Mouse (Mus musculus) forebrain, embryonic 16.5 days (tissue): ENCODE measurements around the gene Adamts14. TPM values are rescaled to one million over a fixed set of nuclear protein-coding genes. Genes with fewer than 3 reads are reported as not detected.
A peak's percentile ranks its signal among the peaks of the same experiment; 100 is the strongest.

ENCODE experiments used
- ATAC-seq: fragments of 200-750 bp; cut with Nextera tagmentation; 2 replicates; pipeline ENCODE4 v1.8.0; 2017; ENCODE audit warnings: mild to moderate bottlenecking, moderate library complexity
- H3K27ac ChIP-seq: fragments of 300-500 bp; sonication (generic); 2 replicates; pipeline ENCODE4 v1.5.1; 2014; ENCODE audit warnings: low read length, control low read depth
- H3K27me3 ChIP-seq: fragments of 300-500 bp; sonication (generic); replicated peaks from 2 replicates; pipeline ENCODE4 v1.6.1; 2014; ENCODE audit warnings: low read length; ENCODE audit not compliant: control insufficient read depth, insufficient read depth
- H3K36me3 ChIP-seq: fragments of 300-500 bp; sonication (generic); 2 replicates; pipeline ENCODE4 v1.6.1; 2014; ENCODE audit not compliant: control insufficient read depth, insufficient read depth
- H3K4me1 ChIP-seq: fragments of 300-500 bp; sonication (generic); replicated peaks from 2 replicates; pipeline ENCODE4 v1.6.1; 2014; ENCODE audit warnings: low read length; ENCODE audit not compliant: control insufficient read depth, insufficient read depth
- H3K4me2 ChIP-seq: fragments of 300-500 bp; sonication (generic); 2 replicates; pipeline ENCODE4 v1.6.1; 2014; ENCODE audit warnings: mild to moderate bottlenecking, low read length, control low read depth
- H3K4me3 ChIP-seq: fragments of 300-500 bp; sonication (generic); replicated peaks from 2 replicates; pipeline ENCODE4 v1.5.1; 2014; ENCODE audit warnings: mild to moderate bottlenecking, low read length, control low read depth
- H3K9ac ChIP-seq: fragments of 300-500 bp; sonication (generic); replicated peaks from 2 replicates; pipeline ENCODE4 v1.6.1; 2014; ENCODE audit warnings: low read depth, low read length, control low read depth
- H3K9me3 ChIP-seq: fragments of 300-500 bp; sonication (generic); 2 replicates; pipeline ENCODE4 v1.6.1; 2016; ENCODE audit warnings: low read length; ENCODE audit not compliant: control insufficient read depth
- WGBS: fragments of 180-500 bp; shearing (Covaris S2); extraction: QIAGEN DNeasy Blood & Tissue Kit; methylation state at CpG from one replicate; pipeline ENCODE4 v1.1.7; 2014; 5-methylcytosine and 5-hydroxymethylcytosine counted together
- polyA plus RNA-seq: library from polyadenylated mRNA; unstranded; fragments of >200 nt; fragmentation: Nextera tagmentation; extraction: Ambion mirVana; gene quantifications from 2 replicates; pipeline ENCODE4 v1.2.1, GENCODE M21; 2015

Gene Adamts14
- polyA plus RNA-seq, 1 experiment from 2014 or later: 0.10 TPM

DNA sequence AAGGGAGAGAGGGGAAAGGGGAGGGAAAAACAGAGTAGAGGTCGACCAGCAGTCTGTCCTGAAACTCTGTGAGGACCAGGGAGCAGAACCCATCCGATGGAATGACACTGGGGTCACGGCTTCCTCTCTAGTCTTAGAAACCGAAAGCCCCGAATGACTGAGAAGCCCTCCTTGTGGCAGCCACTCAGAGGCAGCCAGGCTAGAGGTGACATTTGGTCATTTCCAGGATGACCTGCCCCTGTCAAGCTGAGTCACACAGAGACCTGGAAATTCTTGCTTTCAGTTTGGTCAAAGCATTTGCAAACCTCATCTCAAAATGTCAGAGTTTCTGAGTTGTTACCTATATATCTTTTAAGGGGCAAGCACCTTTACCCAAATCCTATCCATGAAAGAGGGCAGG, 7.9 kb upstream of the Adamts14 start:
- Histone ChIP-seq H3K36me3 (no peaks in the 10 kb centered on the region), H3K4me3 (no peak overlapping the region), H3K27ac (no peak overlapping the region), H3K4me1 (no peaks in the 10 kb centered on the region), H3K9ac (no peak overlapping the region), H3K9me3 (no peaks in the 10 kb centered on the region), H3K27me3 (no peaks in the 10 kb centered on the region), H3K4me2 (no peak overlapping the region)
- no peak for ATAC-seq
- 82% methylated on average over 5 of the region's 5 CpGs for WGBS

DNA sequence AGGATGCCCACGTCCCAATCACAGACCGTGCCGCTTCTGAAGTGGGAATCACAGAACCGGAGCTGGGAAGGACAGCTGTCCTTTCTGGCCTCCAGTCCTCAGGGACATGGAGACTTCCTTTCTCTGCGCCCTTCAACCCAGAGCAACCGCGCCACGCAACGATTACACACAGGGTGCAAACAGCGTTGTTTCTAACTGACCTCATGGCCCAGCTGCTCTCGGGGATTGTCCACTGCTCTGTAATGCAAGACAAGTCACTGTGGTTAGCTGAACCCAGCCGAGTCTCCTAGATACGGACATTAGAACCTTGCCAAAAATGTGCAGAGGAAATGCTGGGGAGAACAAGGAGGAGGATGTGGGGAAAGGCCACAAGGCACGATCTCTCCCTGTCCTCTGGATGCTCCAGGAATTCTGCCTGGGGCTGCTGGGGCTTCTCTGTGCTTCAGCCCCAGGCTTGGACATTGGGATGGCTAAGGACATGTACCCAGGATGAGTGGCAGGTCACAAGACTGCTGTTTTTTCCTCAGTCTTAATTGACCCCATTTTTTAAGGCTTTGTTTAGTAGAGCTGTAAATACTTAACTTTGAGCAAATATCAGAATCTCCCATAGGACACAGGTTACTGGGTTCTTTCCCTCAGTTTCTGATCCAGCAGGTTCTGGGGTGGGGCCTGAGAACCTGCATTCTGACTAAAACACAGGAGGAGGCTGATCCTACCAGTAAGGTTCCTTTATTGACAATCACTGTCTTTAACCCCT, 4.9 kb upstream of the Adamts14 start:
- Histone ChIP-seq H3K36me3 (no peaks in the 10 kb centered on the region), H3K27ac (no peak overlapping the region)

DNA sequence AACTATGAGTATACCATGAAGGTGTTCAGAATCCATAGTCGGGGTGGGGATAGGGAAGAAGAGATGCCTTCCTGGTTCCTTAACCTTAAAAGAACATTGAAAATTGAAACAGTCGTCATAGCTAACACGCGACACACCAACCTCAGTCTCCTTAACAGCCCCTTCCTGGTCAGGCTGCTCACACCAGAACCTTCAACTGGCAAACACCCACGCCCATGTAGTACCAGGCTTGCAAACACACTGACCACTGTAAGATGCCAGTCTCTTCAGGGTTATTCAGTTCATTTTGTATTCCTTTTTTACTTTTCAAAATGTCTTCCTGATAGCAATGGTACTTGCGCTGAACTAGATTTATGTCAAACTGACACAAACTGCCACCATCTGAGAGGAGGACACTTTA, 3.8 kb upstream of the Adamts14 start:
- peaks cover 11% of the 10 kb centered on the region; the same call in 1 of the 2 replicates for H3K27me3 ChIP-seq
- no peak overlapping the region for H3K4me2 ChIP-seq
- no peak overlapping the region for H3K9ac ChIP-seq
- WGBS: 91% methylated on average over 6 of the region's 6 CpGs
- H3K27ac ChIP-seq: no peak overlapping the region
- no peaks in the 10 kb centered on the region for H3K36me3 ChIP-seq
- no peak for ATAC-seq
- H3K9me3 ChIP-seq: no peaks in the 10 kb centered on the region
- H3K4me1 ChIP-seq: peaks cover 8% of the 10 kb centered on the region; the same call in 1 of the 2 replicates
- no peak overlapping the region for H3K4me3 ChIP-seq

More for the DNA sequence above, 4.9 kb upstream of the Adamts14 start:
- no peak for ATAC-seq
- Histone ChIP-seq H3K9ac (no peak overlapping the region), H3K4me1 (peaks cover 4% of the 10 kb centered on the region; the same call in 1 of the 2 replicates), H3K27me3 (0 out of 2 replicates have a peak, but pooled peaks cover 5% of the 10 kb centered on the region), H3K4me2 (no peak overlapping the region), H3K9me3 (no peaks in the 10 kb centered on the region), H3K4me3 (no peak overlapping the region)
- 77% methylated on average over 14 of the region's 14 CpGs for WGBS

DNA sequence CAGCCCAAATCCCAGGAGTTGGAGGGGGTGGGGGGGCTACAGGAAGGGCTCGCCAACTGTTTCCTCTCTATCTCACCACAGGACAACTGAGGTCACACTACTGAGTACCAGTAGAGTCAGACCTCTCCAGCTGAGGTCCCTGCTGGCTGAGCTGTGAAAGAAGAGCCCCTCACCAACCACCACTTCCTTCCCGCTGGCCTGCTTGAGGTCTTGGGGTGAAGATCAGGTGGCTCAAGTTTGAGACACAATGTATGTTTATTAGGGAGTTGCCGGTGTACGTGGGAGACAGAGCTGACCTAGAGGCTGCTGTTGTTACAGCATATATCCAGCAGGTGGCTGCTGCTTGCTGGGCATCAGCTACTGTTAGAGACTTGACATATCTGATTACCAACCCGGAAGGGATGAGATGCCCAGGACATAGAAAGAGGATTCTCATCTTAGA, 2.5 kb upstream of the Adamts14 start:
- Histone ChIP-seq H3K4me2 (no peak overlapping the region), H3K4me3 (no peak overlapping the region), H3K36me3 (no peaks in the 10 kb centered on the region), H3K27ac (no peak overlapping the region), H3K9me3 (no peaks in the 10 kb centered on the region), H3K4me1 (peaks cover 8% of the 10 kb centered on the region; the same call in 1 of the 2 replicates), H3K9ac (no peak overlapping the region), H3K27me3 (peaks cover 14% of the 10 kb centered on the region; the same call in 1 of the 2 replicates)
- ATAC-seq: peak; percentile 48
- WGBS: 4% methylated on average over 5 of the region's 5 CpGs

DNA sequence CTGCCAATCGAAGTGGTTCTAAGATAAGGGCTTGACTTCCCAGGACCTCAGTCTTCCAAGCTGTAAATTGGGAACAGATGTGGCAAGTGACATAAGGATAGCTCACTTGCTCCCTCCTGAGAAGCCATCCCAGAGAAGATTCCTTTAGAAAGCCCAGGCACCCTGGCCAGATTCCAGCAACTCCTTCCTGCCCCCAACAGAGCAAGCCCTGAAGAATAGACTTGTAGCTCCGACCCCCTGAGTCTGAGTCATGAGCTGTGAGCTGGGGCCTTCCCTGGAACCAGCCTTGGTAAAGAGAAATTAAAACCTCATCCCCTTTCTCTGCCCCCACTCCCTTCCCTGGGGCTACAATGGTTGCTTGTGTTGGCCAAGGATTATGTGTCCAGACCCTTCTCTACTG, 1.3 kb upstream of the Adamts14 start:
- 64% methylated on average over 2 of the region's 2 CpGs for WGBS
- H3K9me3 ChIP-seq: no peaks in the 10 kb centered on the region
- H3K4me3 ChIP-seq: no peak overlapping the region
- no peak for ATAC-seq
- no peak overlapping the region for H3K9ac ChIP-seq
- no peak overlapping the region for H3K27ac ChIP-seq
- peaks cover 14% of the 10 kb centered on the region; the same call in 1 of the 2 replicates for H3K27me3 ChIP-seq
- H3K4me1 ChIP-seq: peaks cover 8% of the 10 kb centered on the region; the same call in 1 of the 2 replicates
- no peaks in the 10 kb centered on the region for H3K36me3 ChIP-seq
- no peak overlapping the region for H3K4me2 ChIP-seq

DNA sequence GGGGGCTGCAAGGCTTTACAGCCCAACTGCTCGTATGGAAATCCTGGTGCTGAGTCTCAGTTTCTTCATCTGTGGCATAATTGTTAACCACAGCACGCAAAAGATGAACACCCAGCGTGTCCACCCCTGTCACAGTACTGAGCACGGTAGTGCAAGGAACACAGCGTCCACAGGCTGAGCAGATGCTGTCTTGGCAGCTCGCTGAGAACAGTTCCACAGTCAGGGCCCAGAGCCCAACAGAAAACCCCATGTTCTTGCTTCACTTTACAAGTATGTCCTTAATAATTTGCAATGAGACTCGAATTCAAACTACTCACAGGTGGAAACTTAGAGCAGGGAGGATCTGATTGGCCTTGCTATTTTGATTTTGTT, 592 bp upstream of the Adamts14 start:
- H3K9ac ChIP-seq: no peak overlapping the region; the same call in 1 of the 2 replicates
- 35% methylated on average over 7 of the region's 7 CpGs for WGBS
- no peaks in the 10 kb centered on the region for H3K36me3 ChIP-seq
- ATAC-seq: no peak
- peak overlapping the region; percentile 55 for H3K4me3 ChIP-seq
- H3K9me3 ChIP-seq: no peaks in the 10 kb centered on the region
- H3K4me1 ChIP-seq: peaks cover 8% of the 10 kb centered on the region; the same call in 1 of the 2 replicates
- peak overlapping the region; percentile 76 for H3K4me2 ChIP-seq
- H3K27ac ChIP-seq: no peak overlapping the region
- H3K27me3 ChIP-seq: peaks cover 14% of the 10 kb centered on the region; the same call in 1 of the 2 replicates

DNA sequence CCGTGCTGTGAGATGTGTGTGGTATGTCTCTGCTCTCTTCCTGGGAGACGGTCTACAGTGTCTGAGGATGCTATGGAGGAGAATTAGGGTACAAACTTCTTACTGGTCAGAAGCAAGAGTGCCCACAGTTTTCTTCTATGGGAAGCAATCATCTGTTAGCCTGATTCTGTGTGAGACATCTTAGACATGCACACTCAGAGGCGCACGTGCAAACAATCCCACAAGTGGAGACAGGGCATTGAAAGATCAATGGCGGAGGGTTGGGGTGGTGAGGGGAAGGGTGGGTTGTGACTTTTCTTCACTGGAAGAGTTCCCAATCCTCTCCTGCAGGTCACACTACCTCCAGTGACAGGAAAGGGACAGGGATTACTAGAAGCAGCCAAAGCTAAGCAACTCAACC, 607 bp downstream of the Adamts14 start:
- 46% methylated on average over 5 of the region's 5 CpGs for WGBS
- Histone ChIP-seq H3K36me3 (no peaks in the 10 kb centered on the region), H3K4me3 (peak overlapping the region; percentile 55), H3K27ac (no peak overlapping the region), H3K9me3 (no peaks in the 10 kb centered on the region), H3K9ac (peak overlapping the region; percentile 60), H3K27me3 (peaks cover 14% of the 10 kb centered on the region; the same call in 1 of the 2 replicates), H3K4me2 (peak overlapping the region; percentile 76), H3K4me1 (peaks cover 8% of the 10 kb centered on the region; the same call in 1 of the 2 replicates)
- 0 out of 2 replicates have a peak, but pooled peaks have one; percentile 11 for ATAC-seq

DNA sequence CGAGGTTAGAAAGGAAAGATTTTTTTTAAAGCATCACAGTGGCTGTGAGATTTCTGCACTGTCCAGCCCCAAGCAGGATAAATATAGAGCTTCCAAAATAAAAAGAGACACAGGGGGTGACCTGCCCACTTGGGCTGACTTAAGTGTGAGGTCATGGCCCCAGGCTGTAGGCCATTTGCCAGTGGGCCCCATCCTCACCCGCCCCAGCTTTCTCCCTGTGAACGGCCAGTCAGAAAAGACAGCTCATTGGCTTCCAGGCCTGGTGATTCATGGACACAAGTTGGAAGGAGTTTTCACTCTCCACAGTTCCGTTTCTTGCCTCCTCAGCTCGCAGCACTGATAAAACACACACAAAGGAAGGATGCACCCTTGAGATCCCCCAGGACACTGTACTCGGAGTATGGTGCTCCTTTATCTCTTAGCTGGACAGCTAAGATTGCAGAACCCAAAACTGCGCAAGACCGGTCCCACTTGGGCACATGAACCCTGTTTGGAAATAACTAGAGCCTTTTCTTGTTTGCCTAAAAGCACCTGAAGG, 1.1 kb downstream of the Adamts14 start:
- Histone ChIP-seq H3K9me3 (no peaks in the 10 kb centered on the region), H3K27ac (no peak overlapping the region), H3K4me3 (no peak overlapping the region), H3K4me1 (peaks cover 8% of the 10 kb centered on the region; the same call in 1 of the 2 replicates), H3K9ac (no peak overlapping the region), H3K27me3 (peaks cover 14% of the 10 kb centered on the region; the same call in 1 of the 2 replicates), H3K4me2 (no peak overlapping the region), H3K36me3 (no peaks in the 10 kb centered on the region)
- WGBS: 59% methylated on average over 8 of the region's 8 CpGs
- ATAC-seq: no peak

DNA sequence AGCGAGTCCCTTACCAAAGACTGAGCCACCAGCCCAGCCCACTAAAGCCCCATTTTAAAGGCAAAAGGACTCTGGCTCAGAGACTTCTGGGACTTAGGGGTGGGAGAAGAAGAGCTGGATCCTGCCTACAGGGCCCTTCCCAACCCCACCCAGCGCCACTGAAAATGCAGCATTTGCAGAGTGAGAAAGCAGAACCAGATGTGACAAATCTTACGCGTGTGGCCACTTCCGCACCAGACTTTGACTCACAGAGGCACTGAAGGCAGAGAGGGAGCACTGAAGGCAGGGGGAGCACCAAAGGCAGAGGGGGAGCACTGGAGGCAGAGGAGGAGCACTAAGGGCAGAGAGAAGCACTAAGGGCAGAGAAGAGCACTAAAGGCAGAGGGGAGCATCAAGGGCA, 5.9 kb downstream of the Adamts14 start:
- H3K4me3 ChIP-seq: no peak overlapping the region
- ATAC-seq: no peak
- H3K4me2 ChIP-seq: no peak overlapping the region
- H3K27ac ChIP-seq: no peak overlapping the region
- no peaks in the 10 kb centered on the region for H3K4me1 ChIP-seq
- peaks cover 6% of the 10 kb centered on the region; the same call in 1 of the 2 replicates for H3K27me3 ChIP-seq
- no peak overlapping the region for H3K9ac ChIP-seq
- 92% methylated on average over 5 of the region's 5 CpGs for WGBS
- no peaks in the 10 kb centered on the region for H3K36me3 ChIP-seq
- H3K9me3 ChIP-seq: no peaks in the 10 kb centered on the region
